Mouse (Mus musculus) CH12.LX (cell line): ENCODE data around the gene Tssk6. TPM values are rescaled to one million over a fixed set of nuclear protein-coding genes. Genes with fewer than 3 reads are reported as not detected.

Source experiments
- DNase-seq: peaks from one replicate; pipeline ENCODE4 v3.0.0-alpha.2; 2013; ENCODE audit errors: extremely low read depth
- H3K27ac ChIP-seq: 2 replicates; pipeline ENCODE4 v1.5.1; 2012; ENCODE audit warnings: low read depth, mild to moderate bottlenecking, control low read depth, moderate library complexity; ENCODE audit not compliant: insufficient read depth
- H3K27me3 ChIP-seq: replicated peaks from 2 replicates; pipeline ENCODE3; 2012; ENCODE audit warnings: inconsistent platforms
- H3K36me3 ChIP-seq, 2 experiments: replicated peaks in 1 of 2; 2 replicates each; pipeline versions ENCODE3 to v1.6.1; 2012; ENCODE audit warnings: inconsistent platforms in 1 of 2, low read length in 1 of 2, mild to moderate bottlenecking in 1 of 2, mixed read lengths in 1 of 2, moderate library complexity in 1 of 2; ENCODE audit not compliant: control insufficient read depth in 1 of 2, insufficient read depth in 1 of 2
- H3K4me1 ChIP-seq, 2 experiments: 2 replicates each; pipeline ENCODE4 v1.6.1; 2012; ENCODE audit warnings: inconsistent platforms in 1 of 2, moderate library complexity in 1 of 2; ENCODE audit not compliant: insufficient read depth in 2 of 2, control insufficient read depth in 1 of 2
- H3K4me2 ChIP-seq: 2 replicates; pipeline ENCODE4 v1.6.1; 2012; ENCODE audit warnings: low read depth, mild to moderate bottlenecking, control low read depth; ENCODE audit not compliant: poor library complexity, insufficient read depth, severe bottlenecking
- H3K4me3 ChIP-seq, 3 experiments: fragments of 150-350 bp in 1 of 3; sonication (generic) in 1 of 3; replicated peaks in 1 of 3; 2 replicates each; pipeline versions ENCODE3 to v1.5.1; 2011 to 2012; ENCODE audit warnings: low read depth in 2 of 3, low read length in 2 of 3, mild to moderate bottlenecking in 2 of 3, moderate library complexity in 2 of 3, control low read depth in 1 of 3, improper control_type of control experiment in 1 of 3, inconsistent platforms in 1 of 3, mixed read lengths in 1 of 3; ENCODE audit not compliant: poor library complexity in 1 of 3
- H3K79me2 ChIP-seq: replicated peaks from 2 replicates; pipeline ENCODE4 v1.6.1; 2012; ENCODE audit warnings: mild to moderate bottlenecking, moderate library complexity; ENCODE audit not compliant: control insufficient read depth, poor library complexity, insufficient read depth, severe bottlenecking; ENCODE audit errors: extremely low read depth
- H3K9ac ChIP-seq: 2 replicates; pipeline ENCODE4 v1.6.1; 2012; ENCODE audit warnings: low read depth, mild to moderate bottlenecking, control low read depth, moderate library complexity; ENCODE audit not compliant: insufficient read depth
- H3K9me3 ChIP-seq: replicated peaks from 2 replicates; pipeline ENCODE3; 2012; ENCODE audit warnings: low read length, inconsistent platforms, mixed read lengths
- CTCF ChIP-seq, 2 experiments: IDR thresholded peaks in 1 of 2; conservative IDR thresholded peaks in 1 of 2; 2 replicates each; pipeline ENCODE4 v1.5.1; 2011 to 2012; ENCODE audit warnings: low read depth in 2 of 2, low read length in 2 of 2, improper control_type of control experiment in 1 of 2, inconsistent platforms in 1 of 2, mild to moderate bottlenecking in 1 of 2, moderate library complexity in 1 of 2
- E2F4 ChIP-seq: IDR thresholded peaks from 2 replicates; pipeline ENCODE4 v1.6.1; 2011; ENCODE audit warnings: low read depth, low read length, improper control_type of control experiment; ENCODE audit not compliant: insufficient replicate concordance
- ELF1 ChIP-seq: IDR thresholded peaks from 2 replicates; pipeline ENCODE4 v1.6.1; 2014; ENCODE audit warnings: low read depth, mild to moderate bottlenecking, inconsistent platforms, low read length, improper control_type of control experiment
- EP300 ChIP-seq: IDR thresholded peaks from 2 replicates; pipeline ENCODE4 v1.6.1; 2011; ENCODE audit warnings: low read length, improper control_type of control experiment
- ETS1 ChIP-seq: conservative IDR thresholded peaks from 2 replicates; pipeline ENCODE4 v1.6.1; 2012; ENCODE audit warnings: low read depth, mild to moderate bottlenecking, inconsistent platforms, low read length, improper control_type of control experiment, moderate library complexity
- GABPA ChIP-seq: IDR thresholded peaks from 2 replicates; pipeline ENCODE4 v1.6.1; 2012; ENCODE audit warnings: low read depth, low read length, improper control_type of control experiment, inconsistent platforms; ENCODE audit not compliant: insufficient replicate concordance
- JUND ChIP-seq: conservative IDR thresholded peaks from 2 replicates; pipeline ENCODE4 v1.6.1; 2011; ENCODE audit warnings: low read depth, low read length, improper control_type of control experiment
- MAFK ChIP-seq: IDR thresholded peaks from 2 replicates; pipeline ENCODE4 v1.6.1; 2011; ENCODE audit warnings: low read length, improper control_type of control experiment; ENCODE audit not compliant: insufficient replicate concordance
- MAX ChIP-seq: IDR thresholded peaks from 2 replicates; pipeline ENCODE4 v1.6.1; 2011; ENCODE audit warnings: low read length, improper control_type of control experiment
- MAZ ChIP-seq: IDR thresholded peaks from 2 replicates; pipeline ENCODE4 v1.6.1; 2012; ENCODE audit warnings: low read depth, mild to moderate bottlenecking, inconsistent platforms, low read length, improper control_type of control experiment, moderate library complexity
- PAX5 ChIP-seq: IDR thresholded peaks from 2 replicates; pipeline ENCODE4 v1.6.1; 2012; ENCODE audit warnings: low read length, inconsistent platforms, mixed read lengths
- RAD21 ChIP-seq: IDR thresholded peaks from 2 replicates; pipeline ENCODE4 v1.6.1; 2011; ENCODE audit warnings: low read depth, mild to moderate bottlenecking, low read length, improper control_type of control experiment, moderate library complexity
- SMC3 ChIP-seq: IDR thresholded peaks from 2 replicates; pipeline ENCODE4 v1.6.1; 2011; ENCODE audit warnings: low read depth, low read length, improper control_type of control experiment
- TCF12 ChIP-seq: IDR thresholded peaks from 2 replicates; pipeline ENCODE4 v1.6.1; 2014; ENCODE audit warnings: low read depth, mild to moderate bottlenecking, inconsistent platforms, low read length, improper control_type of control experiment
- UBTF ChIP-seq: IDR thresholded peaks from 2 replicates; pipeline ENCODE4 v1.6.1; 2012; ENCODE audit warnings: low read depth, mild to moderate bottlenecking, inconsistent platforms, low read length, improper control_type of control experiment, moderate library complexity
- ZC3H11A ChIP-seq: IDR thresholded peaks from 2 replicates; pipeline ENCODE4 v1.6.1; 2012; ENCODE audit warnings: low read depth, mild to moderate bottlenecking, inconsistent platforms, low read length, improper control_type of control experiment
- ZKSCAN1 ChIP-seq: IDR thresholded peaks from 2 replicates; pipeline ENCODE4 v1.6.1; 2012; ENCODE audit warnings: low read depth, inconsistent platforms, low read length, improper control_type of control experiment, borderline replicate concordance
- ZNF384 ChIP-seq: IDR thresholded peaks from 2 replicates; pipeline ENCODE4 v1.6.1; 2012; ENCODE audit warnings: low read depth, low read length, improper control_type of control experiment, inconsistent platforms
- dilution Hi-C: fragments of 300-500 bp; cut with MboI; formaldehyde crosslinking; loops from 2 replicates; pipeline ENCODE4 v1.14.3; 2020; ENCODE audit warnings: low sequenced_read_pairs; ENCODE audit not compliant: extremely low pct_unique_long_range_greater_than_20kb, extremely low pct_ligation_motif_present
- in situ Hi-C: fragments of 300-500 bp; cut with MboI; formaldehyde crosslinking; loops from 3 replicates; pipeline ENCODE4 v1.14.3; 2019; ENCODE audit warnings: low sequenced_read_pairs, low pct_ligation_motif_present, low pct_unique_long_range_greater_than_20kb, mixed read lengths
- polyA plus RNA-seq: library from polyadenylated mRNA; unstranded; fragments of >175 nt; gene quantifications from 2 replicates; pipeline ENCODE4 v1.2.1, GENCODE M21; 2012; ENCODE audit warnings: low read depth; ENCODE audit not compliant: insufficient read length
- total RNA-seq, 2 experiments: library from RNA; depleted of rRNA; stranded (reverse); fragments of 300-350 nt in 1 of 2; fragments of >200 nt in 1 of 2; gene quantifications; 2 replicates each; pipeline ENCODE4 v1.2.3; 2012 to 2014

Tssk6 gene
- total and polyA plus RNA-seq, 3 experiments, result 0.44 to 1.8 (median 1.7) TPM

DNA sequence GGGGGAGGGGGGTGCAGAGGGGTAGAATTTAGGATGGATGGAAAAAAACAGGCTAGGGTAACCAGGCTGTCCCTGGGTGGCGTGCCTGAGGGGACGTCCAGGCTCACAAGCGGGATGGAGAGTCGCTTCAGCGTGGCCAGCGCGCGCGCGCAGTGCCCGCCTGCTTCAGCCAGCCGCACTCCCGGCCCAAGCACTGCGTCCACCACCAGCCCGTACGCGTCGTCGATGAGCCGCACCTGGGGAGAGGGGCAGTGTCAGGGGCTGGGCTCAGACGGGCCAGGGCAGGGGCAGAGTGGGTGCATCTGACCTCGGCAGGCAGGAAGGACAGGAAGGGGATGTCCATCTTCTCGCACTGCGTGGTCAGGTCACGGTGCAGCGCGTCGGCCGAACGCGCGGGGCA is 13.1 kb upstream of the Tssk6 start:
- H3K27me3 ChIP-seq, result no peaks in the 10 kb centered on the region
- no peak overlapping the region for H3K9ac ChIP-seq
- TF ChIP-seq MAFK (no peak), ELF1 (no peak), EP300 (no peak), TCF12 (no peak), RAD21 (no peak), ZC3H11A (no peak), ETS1 (no peak), ZNF384 (no peak), ZKSCAN1 (no peak), UBTF (no peak), E2F4 (no peak), SMC3 (no peak), MAZ (no peak)
- TF ChIP-seq, all 38 proteins: peak for 0
- Histone ChIP-seq H3K27ac (no peak overlapping the region), H3K79me2 (no peaks in the 10 kb centered on the region), H3K4me3 (peak overlapping the region in 1 of 3 experiments; percentile 24), H3K36me3 (peaks cover 24 to 65% of the 10 kb centered on the region in 2 experiments), H3K4me2 (no peak overlapping the region), H3K9me3 (no peaks in the 10 kb centered on the region), H3K4me1 (peaks cover 2 to 15% of the 10 kb centered on the region in 2 experiments; a peak in 2 of 4 replicates)
- dilution Hi-C loops, result no loop called here
- in situ Hi-C loops, result no loop called here
- DNase-seq, result no peak

DNA sequence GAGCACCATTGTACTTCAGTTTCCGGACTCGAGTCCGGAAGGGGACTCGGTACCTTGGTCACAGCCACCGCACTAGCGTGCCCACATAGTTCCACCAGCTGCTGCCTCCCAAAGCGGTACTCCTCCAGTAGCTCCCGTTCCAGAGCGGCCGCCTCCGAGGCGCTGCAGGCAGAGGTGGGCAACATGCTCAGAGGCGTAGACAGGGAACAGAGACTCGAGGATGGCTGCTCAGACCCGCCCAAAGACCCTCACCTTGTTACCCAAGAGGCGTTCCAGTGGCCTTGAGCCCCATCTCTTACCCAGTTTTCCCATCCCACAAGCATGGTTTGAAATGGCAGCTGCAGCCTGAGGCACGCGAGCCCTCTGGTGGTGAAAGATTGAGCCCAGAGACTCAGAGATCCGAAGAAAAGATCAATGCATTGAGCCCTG is 11.2 kb upstream of the Tssk6 start:
- no peaks in the 10 kb centered on the region for H3K9me3 ChIP-seq
- no peak overlapping the region for H3K4me3 ChIP-seq
- H3K27ac ChIP-seq, result no peak overlapping the region
- DNase-seq, result no peak
- dilution Hi-C loops, result no loop called here
- peaks cover 11 to 18% of the 10 kb centered on the region in 2 experiments for H3K4me1 ChIP-seq
- peaks cover 35 to 84% of the 10 kb centered on the region in 2 experiments for H3K36me3 ChIP-seq
- TF ChIP-seq ETS1 (no peak), CTCF (conservative IDR thresholded peaks at IDR 0.05 in 1 of 2, IDR thresholded peaks at IDR 0.05 in 1 of 2; ENCODE audit: low read depth in 2 of 2, low read length in 2 of 2) (peak in 1 of 2 experiments; percentile 47; a peak in 2 of 4 replicates), GABPA (no peak), MAX (no peak), SMC3 (peak; percentile 28; the same call in 1 of the 2 replicates), ELF1 (no peak), JUND (no peak), ZNF384 (no peak), PAX5 (no peak)
- TF ChIP-seq, all 38 proteins: peak for 2
- in situ Hi-C loops, result no loop called here
- Histone ChIP-seq H3K79me2 (peaks cover 5% of the 10 kb centered on the region), H3K9ac (no peak overlapping the region), H3K27me3 (no peaks in the 10 kb centered on the region), H3K4me2 (no peak overlapping the region)
